Mouse (Mus musculus) embryonic facial prominence, embryonic 13.5 days (tissue): ENCODE measurements at regions not wholly inside any gene's neighbourhood (a gene's known extent, or its start where the extent isn't known, plus 50 kb on each side); places are given as distances from the start of the nearest gene placed in this dataset.
A peak's percentile ranks its signal among the peaks of the same experiment; 100 is the strongest.
"Not testable (repeated sequence)": the region's sequence is repeated elsewhere in the genome, so short reads cannot be mapped to it uniquely, and the experiment has no call there.

Experiments
- ATAC-seq: fragments of 200-750 bp; cut with Nextera tagmentation; 2 replicates; pipeline ENCODE4 v1.8.0; 2017; ENCODE audit warnings: low read depth; ENCODE audit not compliant: insufficient number of reproducible peaks, insufficient read depth, low FRiP score, low TSS enrichment
- H3K27ac ChIP-seq: fragments of 300-500 bp; sonication (generic); 2 replicates; pipeline ENCODE4 v1.5.1; 2015; ENCODE audit warnings: moderate library complexity, mild to moderate bottlenecking, inconsistent platforms
- H3K27me3 ChIP-seq: fragments of 300-500 bp; sonication (generic); 2 replicates; pipeline ENCODE4 v1.6.1; 2015; ENCODE audit warnings: mild to moderate bottlenecking, inconsistent platforms
- H3K36me3 ChIP-seq: fragments of 300-500 bp; sonication (generic); 2 replicates; pipeline ENCODE4 v1.6.1; 2015; ENCODE audit warnings: mild to moderate bottlenecking, inconsistent platforms
- H3K4me1 ChIP-seq: fragments of 300-500 bp; sonication (generic); 2 replicates; pipeline ENCODE4 v1.6.1; 2015; ENCODE audit warnings: inconsistent platforms
- H3K4me2 ChIP-seq: fragments of 300-500 bp; sonication (generic); 2 replicates; pipeline ENCODE4 v1.6.1; 2015; ENCODE audit warnings: moderate library complexity, mild to moderate bottlenecking, inconsistent platforms
- H3K4me3 ChIP-seq: fragments of 300-500 bp; sonication (generic); 2 replicates; pipeline ENCODE4 v1.5.1; 2015; ENCODE audit warnings: mild to moderate bottlenecking, inconsistent platforms
- H3K9ac ChIP-seq: fragments of 300-500 bp; sonication (generic); 2 replicates; pipeline ENCODE4 v1.6.1; 2015; ENCODE audit warnings: mild to moderate bottlenecking, inconsistent platforms
- H3K9me3 ChIP-seq: fragments of 300-500 bp; sonication (generic); 2 replicates; pipeline ENCODE4 v1.6.1; 2016; ENCODE audit warnings: inconsistent platforms
- WGBS: fragments of 180-500 bp; shearing (Covaris S2); methylation state at CpG from one replicate; pipeline ENCODE4 v1.1.7; 2015; ENCODE audit warnings: mixed read lengths; 5-methylcytosine and 5-hydroxymethylcytosine counted together

- Histone ChIP-seq H3K4me2 (0 out of 2 replicates have a peak overlapping the region, but pooled peaks have one; percentile 5), H3K4me1 (peaks cover 33% of the 10 kb centered on the region), H3K9ac (no peak overlapping the region), H3K27me3 (no peaks in the 10 kb centered on the region), H3K9me3 (peaks cover 3% of the 10 kb centered on the region; the same call in 1 of the 2 replicates), H3K36me3 (no peaks in the 10 kb centered on the region), H3K4me3 (no peak overlapping the region), H3K27ac (0 out of 2 replicates have a peak overlapping the region, but pooled peaks have one; percentile 44)
- no peak for ATAC-seq
- WGBS = 43% methylated on average over 20 of the region's 20 CpGs
These were observed 143.0 kb upstream of the Kcng1 start for GRCm38 (mm10) chr2:168424277-168425099.

GRCm38 (mm10) chr2:168423551-168423950, 142.0 kb upstream of the Kcng1 start:
- 52% methylated on average over 6 of the region's 6 CpGs for WGBS
- H3K9me3 ChIP-seq = peaks cover 3% of the 10 kb centered on the region; the same call in 1 of the 2 replicates
- H3K27me3 ChIP-seq = no peaks in the 10 kb centered on the region
- H3K4me1 ChIP-seq = peaks cover 33% of the 10 kb centered on the region
- no peak overlapping the region for H3K4me2 ChIP-seq
- no peaks in the 10 kb centered on the region for H3K36me3 ChIP-seq
- H3K9ac ChIP-seq = no peak overlapping the region
- no peak overlapping the region for H3K4me3 ChIP-seq
- ATAC-seq = no peak
- no peak overlapping the region for H3K27ac ChIP-seq

GRCm38 (mm10) chr2:168415140-168415539, 133.6 kb upstream of the Kcng1 start:
- Histone ChIP-seq H3K4me3 (no peak overlapping the region), H3K9me3 (peaks cover 3% of the 10 kb centered on the region; the same call in 1 of the 2 replicates), H3K36me3 (no peaks in the 10 kb centered on the region), H3K27me3 (no peaks in the 10 kb centered on the region), H3K9ac (no peak overlapping the region), H3K4me2 (no peak overlapping the region), H3K27ac (no peak overlapping the region), H3K4me1 (no peaks in the 10 kb centered on the region)
- WGBS = 28% methylated on average over 17 of the region's 17 CpGs
- no peak for ATAC-seq

- 84% methylated on average over 18 of the region's 18 CpGs for WGBS
- H3K4me1 ChIP-seq = no peaks in the 10 kb centered on the region
- ATAC-seq = no peak
These were observed 132.8 kb upstream of the Kcng1 start for GRCm38 (mm10) chr2:168414110-168414872.

GRCm38 (mm10) chr2:168412853-168413252, 131.3 kb upstream of the Kcng1 start:
- H3K27ac ChIP-seq = no peak overlapping the region
- no peak overlapping the region for H3K9ac ChIP-seq
- H3K36me3 ChIP-seq = no peaks in the 10 kb centered on the region
- H3K4me1 ChIP-seq = no peaks in the 10 kb centered on the region
- no peak for ATAC-seq
- no peaks in the 10 kb centered on the region for H3K9me3 ChIP-seq
- H3K4me3 ChIP-seq = no peak overlapping the region
- 51% methylated on average over 6 of the region's 6 CpGs for WGBS
- H3K27me3 ChIP-seq = no peaks in the 10 kb centered on the region
- H3K4me2 ChIP-seq = no peak overlapping the region

More at GRCm38 (mm10) chr2:168414110-168414872, 132.8 kb upstream of the Kcng1 start:
- Histone ChIP-seq H3K27ac (no peak overlapping the region), H3K4me3 (no peak overlapping the region), H3K9ac (no peak overlapping the region), H3K4me2 (no peak overlapping the region), H3K27me3 (no peaks in the 10 kb centered on the region), H3K9me3 (no peaks in the 10 kb centered on the region), H3K36me3 (no peaks in the 10 kb centered on the region)

- Histone ChIP-seq H3K9me3 (no peaks in the 10 kb centered on the region), H3K27ac (no peak overlapping the region), H3K27me3 (no peaks in the 10 kb centered on the region), H3K4me1 (no peaks in the 10 kb centered on the region), H3K4me3 (no peak overlapping the region), H3K4me2 (no peak overlapping the region), H3K36me3 (no peaks in the 10 kb centered on the region), H3K9ac (no peak overlapping the region)
- ATAC-seq = no peak
- 54% methylated on average over 16 of the region's 16 CpGs for WGBS
These were observed 121.4 kb upstream of the Kcng1 start for GRCm38 (mm10) chr2:168402782-168403513.

- Histone ChIP-seq H3K4me2 (no peak overlapping the region), H3K4me3 (no peak overlapping the region)
- no peak for ATAC-seq
These were observed 117.7 kb upstream of the Kcng1 start for GRCm38 (mm10) chr2:168399088-168399709.

GRCm38 (mm10) chr2:168396316-168396715, 114.8 kb upstream of the Kcng1 start:
- ATAC-seq = no peak
- no peak overlapping the region for H3K4me3 ChIP-seq
- no peaks in the 10 kb centered on the region for H3K36me3 ChIP-seq
- no peak overlapping the region for H3K4me2 ChIP-seq
- H3K4me1 ChIP-seq = no peaks in the 10 kb centered on the region
- 45% methylated on average over 3 of the region's 3 CpGs for WGBS
- H3K27ac ChIP-seq = no peak overlapping the region
- no peaks in the 10 kb centered on the region for H3K9me3 ChIP-seq
- no peak overlapping the region for H3K9ac ChIP-seq
- H3K27me3 ChIP-seq = no peaks in the 10 kb centered on the region

More at GRCm38 (mm10) chr2:168399088-168399709, 117.7 kb upstream of the Kcng1 start:
- no peak overlapping the region for H3K27ac ChIP-seq
- no peaks in the 10 kb centered on the region for H3K36me3 ChIP-seq
- H3K9ac ChIP-seq = no peak overlapping the region
- WGBS = 72% methylated on average over 14 of the region's 14 CpGs
- no peaks in the 10 kb centered on the region for H3K27me3 ChIP-seq
- H3K9me3 ChIP-seq = no peaks in the 10 kb centered on the region
- no peaks in the 10 kb centered on the region for H3K4me1 ChIP-seq

GRCm38 (mm10) chr2:168393341-168393740, 111.8 kb upstream of the Kcng1 start:
- Histone ChIP-seq H3K4me1 (no peaks in the 10 kb centered on the region), H3K27me3 (no peaks in the 10 kb centered on the region), H3K9me3 (no peaks in the 10 kb centered on the region), H3K9ac (no peak overlapping the region), H3K4me2 (no peak overlapping the region), H3K4me3 (no peak overlapping the region), H3K36me3 (no peaks in the 10 kb centered on the region), H3K27ac (no peak overlapping the region)
- WGBS = 89% methylated on average over 18 of the region's 18 CpGs
- ATAC-seq = no peak

GRCm38 (mm10) chr2:168392171-168392570, 110.6 kb upstream of the Kcng1 start:
- not testable (repeated sequence) for H3K36me3 ChIP-seq, H3K4me3 ChIP-seq, H3K4me2 ChIP-seq, H3K27me3 ChIP-seq, H3K4me1 ChIP-seq, H3K27ac ChIP-seq, H3K9me3 ChIP-seq, ATAC-seq, H3K9ac ChIP-seq
- WGBS = 82% methylated on average over 3 of the region's 3 CpGs

GRCm38 (mm10) chr2:168380606-168381005, 99.1 kb upstream of the Kcng1 start:
- no peaks in the 10 kb centered on the region for H3K4me1 ChIP-seq
- ATAC-seq = no peak
- no peak overlapping the region for H3K9ac ChIP-seq
- no peaks in the 10 kb centered on the region for H3K9me3 ChIP-seq
- H3K4me3 ChIP-seq = no peak overlapping the region
- H3K27ac ChIP-seq = no peak overlapping the region
- 61% methylated on average over 5 of the region's 5 CpGs for WGBS
- H3K27me3 ChIP-seq = no peaks in the 10 kb centered on the region
- H3K4me2 ChIP-seq = no peak overlapping the region
- no peaks in the 10 kb centered on the region for H3K36me3 ChIP-seq
